Mouse (Mus musculus) liver, postnatal 0 days (tissue): ENCODE results near the gene Sgk1.

ENCODE experiments used
- CTCF ChIP-seq: sonication (generic); IDR thresholded peaks from 2 replicates; pipeline ENCODE4 v1.5.1; 2016; ENCODE audit warnings: antibody characterized with exemption, low read depth
- EP300 ChIP-seq: IDR thresholded peaks from 2 replicates; pipeline ENCODE4 v1.6.1; 2016; ENCODE audit warnings: antibody characterized with exemption, low read depth, mild to moderate bottlenecking

DNA sequence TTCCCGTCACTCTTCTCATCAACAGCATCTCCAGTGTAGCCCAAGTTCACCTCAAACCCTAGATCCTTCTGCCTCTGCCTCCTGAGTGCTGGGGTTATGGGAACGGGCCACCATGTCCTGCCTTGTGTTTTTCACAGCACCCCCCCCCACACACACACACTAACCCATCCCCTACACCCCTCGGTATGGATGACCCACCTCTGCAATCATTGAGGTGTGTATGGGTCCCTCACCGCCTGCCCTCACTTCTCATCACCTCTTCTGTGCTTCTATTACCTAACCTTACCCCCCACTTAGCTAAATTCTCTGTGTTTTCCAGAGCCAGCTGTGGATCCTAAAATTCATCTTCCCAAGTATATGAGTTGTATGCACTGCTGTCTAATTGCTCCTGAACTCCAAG, 16.4 kb downstream of the Sgk1 start:
- TF ChIP-seq CTCF = no peak
- TF ChIP-seq EP300 = no peak
